Mouse (Mus musculus) limb, embryonic 13.5 days (tissue): ENCODE measurements around the gene Fcgr1. TPM values are rescaled to one million over a fixed set of nuclear protein-coding genes. Genes with fewer than 3 reads are reported as not detected.
"Not testable (repeated sequence)": the region's sequence is repeated elsewhere in the genome, so short reads cannot be mapped to it uniquely, and the experiment has no call there.

Experiments used
- ATAC-seq: fragments of 200-750 bp; cut with Nextera tagmentation; 2 replicates; pipeline ENCODE4 v1.8.0; 2017; ENCODE audit warnings: low read depth, moderate number of reproducible peaks, moderate TSS enrichment; ENCODE audit not compliant: low FRiP score
- H3K27ac ChIP-seq: fragments of 300-500 bp; sonication (generic); 2 replicates; pipeline ENCODE4 v1.5.1; 2015; ENCODE audit warnings: inconsistent platforms, mild to moderate bottlenecking, moderate library complexity
- H3K27me3 ChIP-seq: fragments of 300-500 bp; sonication (generic); 2 replicates; pipeline ENCODE4 v1.6.1; 2015; ENCODE audit warnings: mild to moderate bottlenecking, inconsistent platforms
- H3K36me3 ChIP-seq: fragments of 300-500 bp; sonication (generic); 2 replicates; pipeline ENCODE4 v1.6.1; 2015; ENCODE audit warnings: inconsistent platforms, mild to moderate bottlenecking, moderate library complexity
- H3K4me1 ChIP-seq: fragments of 300-500 bp; sonication (generic); 2 replicates; pipeline ENCODE4 v1.6.1; 2015; ENCODE audit warnings: inconsistent platforms
- H3K4me2 ChIP-seq: fragments of 300-500 bp; sonication (generic); replicated peaks from 2 replicates; pipeline ENCODE4 v1.6.1; 2015; ENCODE audit warnings: inconsistent platforms, mild to moderate bottlenecking, moderate library complexity
- H3K4me3 ChIP-seq: fragments of 300-500 bp; sonication (generic); 2 replicates; pipeline ENCODE4 v1.5.1; 2015; ENCODE audit warnings: moderate library complexity, mild to moderate bottlenecking, inconsistent platforms
- H3K9ac ChIP-seq: fragments of 300-500 bp; sonication (generic); 2 replicates; pipeline ENCODE4 v1.6.1; 2015; ENCODE audit warnings: mild to moderate bottlenecking, inconsistent platforms
- H3K9me3 ChIP-seq: fragments of 300-500 bp; sonication (generic); 2 replicates; pipeline ENCODE4 v1.6.1; 2016; ENCODE audit warnings: inconsistent platforms
- WGBS: fragments of 180-500 bp; shearing (Covaris S2); methylation state at CpG from one replicate; pipeline ENCODE4 v1.1.7; 2015; 5-methylcytosine and 5-hydroxymethylcytosine counted together
- polyA plus RNA-seq: library from polyadenylated mRNA; unstranded; fragments of >200 nt; fragmentation: Nextera tagmentation; extraction: Ambion mirVana; gene quantifications from 2 replicates; pipeline ENCODE4 v1.2.1, GENCODE M21; 2015

Fcgr1 gene
- polyA plus RNA-seq, 1 experiment from 2014 or later: 1.7 TPM

- H3K4me3 ChIP-seq: no peak overlapping the region
- H3K9me3 ChIP-seq: no peaks in the 10 kb centered on the region
- ATAC-seq: no peak
- H3K36me3 ChIP-seq: no peaks in the 10 kb centered on the region
- 16% methylated on average over 10 of the region's 10 CpGs for WGBS
- peaks cover 49% of the 10 kb centered on the region for H3K27me3 ChIP-seq
- no peak overlapping the region for H3K27ac ChIP-seq
- no peak overlapping the region for H3K4me2 ChIP-seq
- no peak overlapping the region for H3K9ac ChIP-seq
- H3K4me1 ChIP-seq: no peaks in the 10 kb centered on the region
Observed at GRCm38 (mm10) chr3:96322609-96323008, 28.8 kb upstream of the Fcgr1 start.

- 17% methylated on average over 15 of the region's 15 CpGs for WGBS
- no peak overlapping the region for H3K4me3 ChIP-seq
Observed at GRCm38 (mm10) chr3:96321891-96322290, 28.1 kb upstream of the Fcgr1 start.

GRCm38 (mm10) chr3:96320003-96320402 is 26.2 kb upstream of the Fcgr1 start:
- not testable (repeated sequence) for H3K36me3 ChIP-seq, H3K4me1 ChIP-seq, H3K27ac ChIP-seq, H3K4me2 ChIP-seq, H3K9me3 ChIP-seq, ATAC-seq, H3K9ac ChIP-seq, H3K4me3 ChIP-seq
- 94% methylated on average over 13 of the region's 13 CpGs for WGBS
- peaks cover 29% of the 10 kb centered on the region for H3K27me3 ChIP-seq

More at GRCm38 (mm10) chr3:96321891-96322290, 28.1 kb upstream of the Fcgr1 start:
- Histone ChIP-seq H3K9me3 (no peaks in the 10 kb centered on the region), H3K27me3 (peaks cover 46% of the 10 kb centered on the region), H3K27ac (no peak overlapping the region), H3K36me3 (no peaks in the 10 kb centered on the region), H3K9ac (no peak overlapping the region), H3K4me2 (no peak overlapping the region), H3K4me1 (no peaks in the 10 kb centered on the region)
- no peak for ATAC-seq

- 64% methylated on average over 8 of the region's 8 CpGs for WGBS
Observed at GRCm38 (mm10) chr3:96312341-96313098, 18.8 kb upstream of the Fcgr1 start.

GRCm38 (mm10) chr3:96309441-96309840 is 15.7 kb upstream of the Fcgr1 start:
- Histone ChIP-seq H3K27ac (no peak overlapping the region), H3K36me3 (no peaks in the 10 kb centered on the region), H3K27me3 (0 out of 2 replicates have a peak, but pooled peaks cover 4% of the 10 kb centered on the region), H3K9ac (no peak overlapping the region), H3K4me2 (no peak overlapping the region), H3K9me3 (no peaks in the 10 kb centered on the region), H3K4me1 (no peaks in the 10 kb centered on the region), H3K4me3 (no peak overlapping the region)
- no peak for ATAC-seq
- WGBS: 59% methylated on average over 3 of the region's 3 CpGs

More at GRCm38 (mm10) chr3:96312341-96313098, 18.8 kb upstream of the Fcgr1 start:
- no peaks in the 10 kb centered on the region for H3K36me3 ChIP-seq
- H3K27me3 ChIP-seq: 0 out of 2 replicates have a peak, but pooled peaks cover 4% of the 10 kb centered on the region
- no peaks in the 10 kb centered on the region for H3K9me3 ChIP-seq
- no peaks in the 10 kb centered on the region for H3K4me1 ChIP-seq
- H3K4me2 ChIP-seq: no peak overlapping the region
- ATAC-seq: no peak
- no peak overlapping the region for H3K4me3 ChIP-seq
- H3K9ac ChIP-seq: no peak overlapping the region
- no peak overlapping the region for H3K27ac ChIP-seq

- no peak for ATAC-seq
- no peaks in the 10 kb centered on the region for H3K36me3 ChIP-seq
- H3K9me3 ChIP-seq: no peaks in the 10 kb centered on the region
- no peak overlapping the region for H3K9ac ChIP-seq
- no peak overlapping the region for H3K27ac ChIP-seq
- WGBS: 49% methylated on average over 9 of the region's 9 CpGs
- H3K4me1 ChIP-seq: no peaks in the 10 kb centered on the region
- no peak overlapping the region for H3K4me2 ChIP-seq
- no peak overlapping the region for H3K4me3 ChIP-seq
- H3K27me3 ChIP-seq: peaks cover 8% of the 10 kb centered on the region; the same call in 1 of the 2 replicates
Observed at GRCm38 (mm10) chr3:96306506-96306905, 12.7 kb upstream of the Fcgr1 start.

GRCm38 (mm10) chr3:96302076-96302475 is 8.3 kb upstream of the Fcgr1 start:
- H3K4me1 ChIP-seq: no peaks in the 10 kb centered on the region

GRCm38 (mm10) chr3:96300706-96301529 is 7.1 kb upstream of the Fcgr1 start:
- peak overlapping the region; percentile 32 for H3K4me3 ChIP-seq
- H3K27me3 ChIP-seq: peaks cover 4% of the 10 kb centered on the region; the same call in 1 of the 2 replicates
- no peaks in the 10 kb centered on the region for H3K4me1 ChIP-seq
- H3K9me3 ChIP-seq: peaks cover 2% of the 10 kb centered on the region; the same call in 1 of the 2 replicates
- 75% methylated on average over 26 of the region's 26 CpGs for WGBS
- H3K4me2 ChIP-seq: peak overlapping the region; percentile 44
- H3K9ac ChIP-seq: no peak overlapping the region
- H3K27ac ChIP-seq: no peak overlapping the region
- ATAC-seq: no peak
- H3K36me3 ChIP-seq: no peaks in the 10 kb centered on the region

More at GRCm38 (mm10) chr3:96302076-96302475, 8.3 kb upstream of the Fcgr1 start:
- no peak overlapping the region for H3K27ac ChIP-seq
- ATAC-seq: no peak
- no peak overlapping the region for H3K4me3 ChIP-seq
- H3K27me3 ChIP-seq: peaks cover 4% of the 10 kb centered on the region; the same call in 1 of the 2 replicates
- H3K9ac ChIP-seq: no peak overlapping the region
- no peak overlapping the region for H3K4me2 ChIP-seq
- WGBS: 78% methylated on average over 5 of the region's 5 CpGs
- H3K9me3 ChIP-seq: no peaks in the 10 kb centered on the region
- H3K36me3 ChIP-seq: no peaks in the 10 kb centered on the region

- Histone ChIP-seq H3K4me2 (no peak overlapping the region), H3K4me3 (no peak overlapping the region), H3K27ac (no peak overlapping the region), H3K9ac (no peak overlapping the region), H3K36me3 (no peaks in the 10 kb centered on the region), H3K4me1 (no peaks in the 10 kb centered on the region), H3K9me3 (peaks cover 7% of the 10 kb centered on the region; the same call in 1 of the 2 replicates), H3K27me3 (peaks cover 4% of the 10 kb centered on the region; the same call in 1 of the 2 replicates)
- 98% methylated on average over 2 of the region's 2 CpGs for WGBS
- ATAC-seq: no peak
Observed at GRCm38 (mm10) chr3:96299562-96299961, 5.8 kb upstream of the Fcgr1 start.

- Histone ChIP-seq H3K4me2 (no peak overlapping the region), H3K4me3 (no peak overlapping the region), H3K36me3 (no peaks in the 10 kb centered on the region), H3K9me3 (peaks cover 7% of the 10 kb centered on the region; the same call in 1 of the 2 replicates), H3K9ac (no peak overlapping the region), H3K4me1 (no peaks in the 10 kb centered on the region), H3K27ac (no peak overlapping the region), H3K27me3 (peaks cover 4% of the 10 kb centered on the region; the same call in 1 of the 2 replicates)
- WGBS: 92% methylated on average over 4 of the region's 4 CpGs
- no peak for ATAC-seq
Observed at GRCm38 (mm10) chr3:96298360-96298759, 4.6 kb upstream of the Fcgr1 start.

- Histone ChIP-seq H3K36me3 (no peaks in the 10 kb centered on the region), H3K4me2 (no peak overlapping the region), H3K9me3 (peaks cover 7% of the 10 kb centered on the region; the same call in 1 of the 2 replicates), H3K9ac (no peak overlapping the region), H3K4me3 (no peak overlapping the region), H3K4me1 (no peaks in the 10 kb centered on the region), H3K27ac (no peak overlapping the region), H3K27me3 (no peaks in the 10 kb centered on the region)
- ATAC-seq: no peak
- WGBS: 55% methylated on average over 5 of the region's 5 CpGs
Observed at GRCm38 (mm10) chr3:96293368-96293767, 401 bp downstream of the Fcgr1 start.

GRCm38 (mm10) chr3:96292641-96293040 is 1.1 kb downstream of the Fcgr1 start:
- Histone ChIP-seq H3K4me3 (no peak overlapping the region), H3K4me1 (no peaks in the 10 kb centered on the region), H3K9ac (no peak overlapping the region), H3K27me3 (no peaks in the 10 kb centered on the region), H3K36me3 (no peaks in the 10 kb centered on the region), H3K27ac (no peak overlapping the region), H3K4me2 (no peak overlapping the region), H3K9me3 (peaks cover 7% of the 10 kb centered on the region; the same call in 1 of the 2 replicates)
- ATAC-seq: no peak
- WGBS: 42% methylated on average over 6 of the region's 6 CpGs
